Mouse (Mus musculus): ENCODE data around the gene AL732309.1.
"Not testable (repeated sequence)": the region's sequence is repeated elsewhere in the genome, so short reads cannot be mapped to it uniquely, and the experiment has no call there.

Gene AL732309.1

DNA sequence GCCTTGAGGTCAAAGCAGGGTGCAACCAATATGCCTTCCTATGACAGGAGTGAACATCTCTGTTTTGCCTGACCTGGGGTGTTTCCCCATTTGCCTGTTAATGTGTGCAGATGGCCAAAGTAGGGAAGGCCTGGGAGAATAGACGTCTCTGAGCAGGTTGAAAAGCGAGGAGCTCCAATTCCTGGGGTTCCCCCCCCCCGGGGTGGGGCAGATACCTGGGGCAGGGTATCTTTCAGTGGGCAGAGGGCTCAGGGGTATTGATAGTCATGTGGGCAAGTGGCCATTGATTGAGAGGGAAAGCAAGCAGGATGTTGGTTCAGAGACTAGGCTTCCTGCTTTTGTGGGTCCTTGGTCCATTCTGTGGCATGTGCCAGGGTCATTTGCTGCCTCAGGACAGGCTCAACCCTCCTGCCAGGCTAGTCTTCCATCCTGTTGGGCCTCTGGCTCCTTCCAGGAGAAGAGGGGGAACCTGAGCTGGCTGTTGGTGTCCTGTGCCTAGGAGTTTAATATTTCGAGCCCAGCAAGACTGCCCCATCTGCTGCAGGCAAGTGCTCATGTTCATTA lies 21.2 kb upstream of the AL732309.1 start:
- DNase-seq (ENCODE audit: low spot score in 2 of 2), result no peak

DNA sequence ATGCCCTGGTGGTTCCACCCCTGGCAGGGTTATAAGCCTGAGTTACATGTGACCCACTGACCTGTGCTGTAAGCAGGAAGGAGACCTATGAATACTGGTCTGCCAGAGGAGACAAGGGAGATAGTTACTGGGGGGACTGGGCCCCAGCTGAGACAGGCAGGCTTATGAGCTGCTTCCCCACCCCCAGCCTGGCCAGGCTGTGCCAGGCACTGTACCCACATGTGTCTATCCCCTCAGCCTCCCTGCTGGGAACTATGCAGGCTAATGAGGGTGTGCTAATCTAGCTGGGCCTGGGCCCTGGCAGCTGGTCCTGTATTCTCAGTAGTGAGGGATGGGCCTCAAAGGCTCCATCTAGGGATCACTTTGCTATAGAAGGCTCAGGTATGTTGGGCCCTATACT lies 20.6 kb upstream of the AL732309.1 start:
- no peak for DNase-seq (ENCODE audit: low spot score in 2 of 2)

DNA sequence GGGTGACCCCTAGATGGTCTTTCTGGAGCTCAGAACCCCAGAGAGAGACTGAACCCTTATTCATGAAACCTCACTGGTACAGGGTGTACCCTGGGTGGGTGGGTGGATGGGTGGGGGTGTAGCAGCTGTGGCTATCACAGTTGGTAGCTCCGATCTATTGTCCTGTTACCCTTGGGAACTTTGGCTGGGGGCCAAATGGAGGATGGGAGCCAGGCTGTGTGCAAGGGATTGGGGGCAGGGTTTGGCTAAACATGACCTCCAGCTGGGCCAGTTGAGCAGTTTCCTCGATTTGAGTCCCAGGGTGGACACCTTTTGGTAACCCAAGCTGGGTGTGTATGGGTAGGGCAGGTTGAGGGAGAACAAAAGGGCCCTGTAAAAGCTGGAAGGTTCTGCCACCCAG lies 20.1 kb upstream of the AL732309.1 start:
- DNase-seq (ENCODE audit: low spot score in 2 of 2), result peak in 1 of 2 experiments; percentile 76

DNA sequence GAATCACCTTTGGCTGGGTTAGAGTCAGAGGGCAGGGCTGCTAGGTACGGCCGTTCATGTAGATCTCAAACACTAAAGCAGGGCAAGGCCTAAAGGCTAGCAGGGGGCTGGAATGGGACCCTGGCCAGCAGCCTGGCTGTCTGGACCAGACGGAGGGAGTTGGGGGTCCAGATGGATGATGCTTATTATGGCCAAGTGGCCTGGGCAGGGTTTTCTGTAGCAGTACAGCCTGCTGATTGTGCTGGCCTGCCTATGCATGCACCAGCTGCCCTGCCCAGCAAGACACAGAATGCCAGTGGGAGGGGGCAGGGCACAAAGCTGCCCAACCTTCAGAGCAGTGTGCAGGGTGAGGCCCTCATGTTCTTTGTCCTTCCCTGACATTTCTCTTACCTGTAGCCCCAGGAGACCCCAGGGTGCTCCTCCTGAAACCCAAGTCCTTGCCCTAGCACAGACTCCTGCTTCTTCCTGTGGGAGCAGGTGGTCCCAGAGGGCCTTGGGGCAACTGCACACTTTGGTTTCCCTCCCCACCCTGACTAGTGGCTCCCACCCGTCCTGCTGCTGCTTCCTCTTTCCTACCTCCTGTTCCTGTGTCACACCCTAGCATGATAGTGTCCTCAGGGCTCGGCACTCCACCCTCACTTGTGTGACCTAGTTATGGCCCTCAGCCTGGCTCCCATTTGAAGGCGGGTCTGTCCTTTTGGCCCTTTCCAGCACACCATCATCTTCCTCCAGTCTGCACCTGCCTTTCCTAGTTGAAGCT lies 19.4 kb upstream of the AL732309.1 start:
- DNase-seq (ENCODE audit: low spot score in 2 of 2), result no peak

DNA sequence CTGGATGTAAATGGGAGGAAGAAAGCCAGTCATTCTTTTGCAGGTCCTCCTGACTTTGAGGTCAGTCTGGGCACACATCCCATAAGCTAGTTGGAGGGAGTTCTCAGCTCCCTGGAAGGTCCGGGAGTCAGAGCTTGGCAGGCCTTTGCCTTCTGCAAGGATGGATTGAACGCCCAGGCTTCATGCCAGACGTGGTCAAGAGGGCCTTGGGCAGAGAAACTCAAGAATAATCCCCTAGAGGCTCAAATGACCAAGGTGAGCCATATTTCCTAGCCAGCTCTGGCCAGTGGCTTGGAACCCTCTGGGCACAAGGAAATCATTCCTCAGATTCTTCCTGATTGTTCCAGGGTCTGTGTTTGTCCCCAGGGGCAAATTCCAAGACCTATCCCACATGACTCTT lies 18.2 kb upstream of the AL732309.1 start:
- no peak for DNase-seq (ENCODE audit: low spot score in 2 of 2)

DNA sequence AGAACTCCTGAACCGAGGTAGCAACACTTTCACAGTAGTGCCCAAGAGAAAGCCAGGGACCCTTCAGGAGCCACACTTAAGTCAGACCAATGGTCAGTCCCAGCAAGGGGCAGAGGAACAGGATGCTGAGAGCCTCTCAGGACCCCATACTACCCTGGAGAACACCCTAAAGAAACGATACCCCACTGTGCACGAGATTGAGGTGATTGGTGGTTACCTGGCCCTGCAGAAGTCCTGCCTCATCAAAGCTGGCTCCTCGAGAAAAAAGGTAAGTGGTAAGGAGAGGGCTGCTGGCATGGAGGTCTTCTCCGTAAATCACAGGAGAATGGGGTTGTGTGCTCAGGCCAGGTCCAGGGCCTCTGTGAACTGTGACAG lies 17.6 kb upstream of the AL732309.1 start:
- DNase-seq (ENCODE audit: low spot score in 2 of 2), result no peak

DNA sequence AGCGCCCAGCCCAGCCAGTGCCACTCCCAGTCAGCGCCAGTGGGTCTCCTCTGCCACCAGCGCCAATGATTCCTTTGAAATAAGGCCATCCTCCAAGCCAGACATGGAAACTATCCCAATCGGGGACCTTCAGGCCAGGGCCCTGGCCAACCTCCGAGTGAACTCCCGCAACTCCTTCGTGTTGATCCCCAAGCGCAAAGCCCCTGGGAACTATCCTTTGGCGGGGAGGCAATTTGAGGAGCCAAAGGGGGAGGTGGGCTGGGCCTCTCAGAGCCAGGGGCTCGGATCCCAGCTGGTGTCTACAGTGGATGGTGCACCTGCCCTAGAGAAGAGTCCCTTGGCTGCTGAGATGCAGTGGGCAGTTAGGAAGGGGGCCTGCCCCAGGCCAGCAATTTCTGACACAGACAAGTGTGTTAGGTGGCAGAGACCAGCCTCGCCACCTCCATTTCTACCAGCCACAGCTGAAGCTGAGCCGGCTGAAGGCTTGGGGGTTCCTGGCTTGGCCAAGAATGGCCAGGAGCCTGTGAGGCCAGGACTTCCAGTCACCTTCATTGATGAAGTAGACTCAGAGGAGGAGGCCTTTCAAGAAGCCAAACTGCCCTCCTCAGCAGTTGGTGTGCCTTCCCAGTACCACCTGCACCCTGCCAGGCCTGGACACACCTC lies 17.1 kb upstream of the AL732309.1 start:
- no peak for DNase-seq (ENCODE audit: low spot score in 2 of 2)

DNA sequence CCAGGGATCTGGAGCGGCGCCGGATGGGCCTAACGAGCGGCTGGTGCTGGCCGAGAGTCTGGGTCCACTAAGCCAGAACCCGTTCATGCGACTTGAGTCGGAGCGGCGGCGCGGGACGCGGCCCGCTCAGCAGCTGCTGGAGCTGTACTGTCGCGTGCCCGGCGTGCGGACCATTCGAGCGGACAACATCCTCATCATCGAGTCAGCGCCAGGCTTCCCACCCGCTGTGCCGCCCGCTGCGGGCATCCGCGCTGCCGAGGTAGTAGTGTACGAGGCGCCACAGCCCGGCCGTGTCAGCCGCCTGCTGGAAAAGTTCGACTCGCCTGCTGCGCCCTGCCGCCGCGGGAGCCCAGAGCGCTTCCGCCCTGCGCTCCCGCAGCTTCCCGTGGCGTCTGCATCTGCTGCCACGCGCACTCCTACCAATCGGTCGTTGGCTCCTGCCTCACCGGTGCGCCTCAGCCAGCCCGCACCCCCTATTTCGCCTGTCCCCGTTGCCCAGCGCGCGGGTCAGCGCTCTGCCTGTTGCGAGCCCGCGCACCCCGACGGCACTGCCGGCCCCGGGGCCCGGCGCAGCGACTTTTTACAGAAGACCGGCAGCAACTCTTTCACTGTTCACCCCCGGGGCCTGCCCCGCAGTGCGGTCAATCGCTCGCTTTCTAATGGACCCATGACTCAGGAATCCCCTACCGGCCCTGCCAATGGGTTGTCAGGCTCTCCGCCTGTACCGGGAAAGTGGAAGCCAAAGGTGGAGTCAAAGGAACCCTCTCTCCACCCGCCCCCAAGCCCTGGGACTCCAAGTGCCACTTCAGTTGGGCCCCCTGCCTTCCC lies 16.3 kb upstream of the AL732309.1 start:
- no peak for DNase-seq (ENCODE audit: low spot score in 2 of 2)

DNA sequence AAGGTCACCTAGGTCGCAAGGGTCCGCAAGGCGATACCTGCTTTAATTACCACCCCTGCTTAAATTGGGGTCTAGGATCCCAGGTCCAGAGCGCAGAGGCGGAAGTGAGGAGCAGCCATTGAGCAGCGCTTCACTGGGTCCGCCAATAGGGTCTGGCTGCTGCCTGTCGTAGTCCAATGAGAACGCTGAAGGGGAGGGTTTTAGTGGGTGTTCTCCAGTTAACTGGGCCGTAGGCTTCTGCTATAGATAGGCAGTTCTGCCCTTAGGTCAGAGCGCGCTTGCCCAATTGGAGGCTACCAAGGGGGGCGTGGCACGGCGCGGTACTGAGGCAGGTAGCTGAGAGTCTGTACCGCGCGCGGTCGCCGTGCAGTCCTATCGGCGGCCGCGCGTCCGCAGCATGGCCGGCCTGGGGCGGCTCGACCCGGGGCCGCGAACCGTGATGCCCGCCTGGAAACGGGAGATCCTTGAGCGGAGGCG lies 15.7 kb upstream of the AL732309.1 start, which contains the start of gene Tprn:
Tprn (plus strand) TSS at position 328 of the 477 bp plus-strand sequence.
- DNase-seq (ENCODE audit: low spot score in 2 of 2), result peak; percentile 97

DNA sequence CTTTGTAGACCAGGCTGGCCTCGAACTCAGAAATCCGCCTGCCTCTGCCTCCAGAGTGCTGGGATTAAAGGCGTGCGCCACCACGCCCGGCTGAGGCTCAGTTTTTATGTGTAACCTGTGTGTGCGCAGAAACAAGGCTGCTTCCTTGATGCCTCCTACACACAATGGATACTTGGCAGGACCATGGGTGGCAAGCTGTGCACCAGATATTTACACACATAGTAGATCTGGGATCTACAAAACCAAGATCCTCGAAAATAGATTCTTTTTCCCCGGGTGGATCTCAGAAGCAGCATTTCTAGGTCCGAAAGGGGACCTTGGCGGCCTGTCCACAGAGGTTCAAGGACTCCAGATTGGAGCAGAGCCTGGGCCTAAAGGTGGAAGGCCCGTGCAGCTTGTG lies 15.2 kb upstream of the AL732309.1 start:
- DNase-seq (ENCODE audit: low spot score in 2 of 2), result peak in 1 of 2 experiments; percentile 59

DNA sequence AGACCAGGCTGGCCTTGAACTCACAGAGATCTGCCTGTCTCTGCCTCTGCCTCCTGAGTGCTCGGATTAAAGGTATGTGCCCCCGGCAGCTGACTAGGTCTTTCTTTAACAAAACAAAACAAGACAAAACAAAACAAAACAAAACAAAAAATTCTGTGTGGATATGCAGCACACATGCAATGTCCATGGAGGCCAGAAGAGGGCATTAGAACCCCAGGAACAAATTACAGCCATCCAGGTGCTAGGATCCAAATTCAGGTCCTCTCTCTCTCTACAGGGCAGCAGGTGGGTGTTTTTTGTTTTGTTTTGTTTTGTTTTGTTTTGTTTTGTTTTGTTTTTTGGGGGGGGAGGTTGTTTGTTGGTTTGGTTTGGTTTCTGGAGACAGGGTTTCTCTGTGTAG lies 12.2 kb upstream of the AL732309.1 start:
- no peak for DNase-seq (ENCODE audit: low spot score in 2 of 2)

DNA sequence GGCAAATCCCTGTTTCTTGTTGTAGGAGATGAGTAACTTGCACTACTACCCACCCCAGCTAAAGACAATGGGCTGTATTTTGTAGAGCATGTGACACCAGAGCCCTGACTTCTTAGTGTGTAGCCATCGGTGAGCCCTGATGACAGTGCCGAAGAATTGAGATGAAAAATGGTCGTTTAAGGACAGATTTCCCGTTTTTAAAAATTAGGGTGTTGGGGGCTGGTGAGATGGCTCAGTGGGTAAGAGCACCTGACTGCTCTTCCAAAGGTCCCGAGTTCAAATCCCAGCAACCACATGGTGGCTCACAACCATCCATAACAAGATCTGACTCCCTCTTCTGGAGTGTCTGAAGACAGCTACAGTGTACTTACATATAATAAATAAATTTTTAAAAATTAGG lies 10.6 kb upstream of the AL732309.1 start:
- not testable (repeated sequence) for DNase-seq (ENCODE audit: low spot score in 2 of 2)

DNA sequence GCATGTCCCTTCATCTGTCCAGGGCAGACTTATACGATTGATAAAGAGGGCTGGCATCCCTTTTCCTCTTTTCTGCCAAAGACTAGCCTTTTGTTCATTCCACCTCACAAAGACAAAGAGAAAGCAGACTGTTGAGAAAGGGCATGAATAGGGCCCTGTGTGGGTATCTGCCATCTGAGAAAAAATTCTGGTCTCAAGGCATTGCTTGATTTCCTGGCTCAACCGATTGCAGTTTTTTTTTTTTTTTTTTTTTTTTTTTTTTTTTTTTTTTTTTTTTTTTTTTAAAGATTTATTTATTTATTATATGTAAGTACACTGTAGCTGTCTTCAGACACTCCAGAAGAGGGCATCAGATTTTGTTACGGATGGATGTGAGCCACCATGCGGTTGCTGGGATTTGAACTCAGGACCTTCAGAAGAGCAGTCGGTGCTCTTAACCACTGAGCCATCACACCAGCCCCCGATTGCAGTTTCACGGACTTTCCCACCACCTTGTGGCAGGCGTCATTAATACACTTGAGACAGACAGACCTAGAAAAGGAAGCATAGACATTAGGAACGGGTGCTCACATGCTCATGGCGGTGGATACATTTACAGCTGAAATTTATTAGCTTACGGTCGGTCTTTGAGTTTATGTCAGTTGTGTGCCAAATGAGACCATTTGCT lies 9.9 kb upstream of the AL732309.1 start:
- not testable (repeated sequence) for DNase-seq (ENCODE audit: low spot score in 2 of 2)

DNA sequence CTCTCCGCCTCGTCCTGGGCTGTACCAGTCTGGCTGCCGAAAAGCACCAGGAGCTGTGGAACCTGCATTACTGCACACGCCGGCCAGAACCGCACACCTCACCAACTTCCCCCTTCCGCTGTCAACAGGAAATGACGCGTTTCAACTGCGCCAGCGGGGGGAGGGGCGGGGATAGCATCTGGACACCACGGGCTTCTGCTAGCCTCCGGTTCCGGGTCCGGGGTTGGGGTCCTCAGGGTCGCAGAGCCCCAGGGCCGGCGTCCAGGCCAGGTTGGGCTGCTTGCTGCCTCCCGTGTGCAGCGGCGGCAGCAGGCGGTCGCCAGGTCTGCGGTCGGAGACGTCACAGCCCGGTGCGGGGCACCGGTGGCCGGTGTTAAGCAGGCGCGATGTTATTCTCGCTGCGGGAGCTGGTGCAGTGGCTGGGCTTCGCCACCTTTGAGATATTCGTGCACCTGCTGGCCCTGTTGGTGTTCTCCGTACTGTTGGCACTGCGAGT lies 8.7 kb upstream of the AL732309.1 start, which contains the start of gene Tmem203:
Tmem203 (plus strand) TSS at position 156 of the 496 bp plus-strand sequence.
- DNase-seq (ENCODE audit: low spot score in 2 of 2), result peak in 1 of 2 experiments; percentile 81

DNA sequence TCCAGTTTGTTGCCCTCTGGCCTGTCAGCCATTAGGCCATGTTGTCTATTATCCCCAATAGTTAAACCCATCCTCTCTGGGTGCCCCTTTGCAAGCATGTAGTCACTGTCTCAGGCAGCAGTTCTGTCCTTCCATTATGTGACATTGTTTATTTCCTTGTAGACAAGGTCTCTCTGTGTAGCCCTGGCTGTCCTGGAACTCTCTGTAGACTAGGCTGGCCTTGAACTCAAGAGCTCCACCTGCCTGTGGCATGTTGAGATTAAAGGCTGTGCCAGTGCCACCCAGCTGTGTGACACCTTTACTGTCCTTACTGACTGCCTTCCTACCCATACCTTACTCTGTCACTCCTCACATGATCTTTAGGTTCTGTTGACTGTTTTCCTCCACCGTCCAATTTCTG lies 5.7 kb upstream of the AL732309.1 start:
- no peak for DNase-seq (ENCODE audit: low spot score in 2 of 2)

DNA sequence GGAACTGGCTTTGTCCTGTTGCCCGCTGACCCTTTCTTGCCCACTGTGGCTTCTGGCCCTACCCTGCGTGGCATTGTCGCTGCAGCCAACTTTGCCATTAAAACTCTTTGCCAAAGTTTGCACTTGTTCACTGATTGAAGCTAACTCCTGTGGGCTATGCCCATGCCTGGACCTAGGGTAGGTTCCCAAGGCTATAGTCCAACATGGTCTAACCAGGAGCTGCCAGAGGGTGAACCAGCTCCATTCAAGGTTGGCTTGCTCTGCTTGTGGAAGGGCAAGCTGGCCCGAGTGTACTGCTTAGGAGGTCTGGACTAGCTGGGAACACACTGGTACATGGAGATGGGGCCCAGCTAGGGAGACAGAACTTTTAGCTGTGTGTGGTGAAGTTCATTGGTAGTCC lies 2.5 kb downstream of the AL732309.1 start:
- DNase-seq (ENCODE audit: low spot score in 2 of 2), result no peak

DNA sequence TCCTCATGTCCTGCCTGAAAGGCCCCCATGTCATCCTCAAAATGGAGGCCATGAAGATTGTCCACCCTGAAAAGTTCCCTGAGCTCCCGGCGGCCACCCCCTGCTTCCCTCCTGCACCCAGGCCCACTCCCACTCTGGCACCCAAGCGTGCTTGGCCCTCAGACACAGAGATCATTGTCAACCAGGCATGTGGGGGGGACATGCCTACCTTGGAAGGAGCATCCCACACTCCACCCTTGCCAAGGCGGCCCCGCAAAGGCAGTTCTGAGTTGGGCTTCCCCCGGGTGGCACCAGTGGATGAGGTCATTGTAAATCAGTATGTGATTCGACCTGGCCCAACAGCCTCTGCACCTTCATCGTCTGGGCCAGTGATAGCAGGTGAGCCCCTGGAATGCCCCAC lies 3.3 kb downstream of the AL732309.1 start:
- no peak for DNase-seq (ENCODE audit: low spot score in 2 of 2)

DNA sequence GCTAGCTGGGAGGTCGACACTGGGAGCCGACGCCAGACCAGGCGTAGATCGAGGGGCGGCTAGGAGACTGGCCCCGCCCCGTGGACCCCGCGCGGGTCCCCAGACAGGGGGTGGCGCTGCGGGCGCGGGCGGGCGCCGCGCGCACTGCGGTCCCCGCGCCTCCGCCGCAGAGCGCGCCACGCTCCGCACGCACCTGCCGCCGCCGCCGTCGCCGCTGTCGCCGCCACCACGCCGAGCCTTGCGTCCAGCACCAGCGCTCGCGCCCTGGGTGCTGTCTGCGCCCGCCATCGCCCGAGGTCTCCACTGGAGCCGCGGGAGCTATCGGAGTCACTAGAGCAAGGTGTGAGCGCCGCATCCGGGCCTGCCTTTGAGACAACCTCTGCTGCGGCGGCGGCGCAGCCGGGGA lies 4.6 kb downstream of the AL732309.1 start, which contains the start of the genes Rnf208 and Cysrt1:
Rnf208 (plus strand) TSS at position 155 of the 406 bp plus-strand sequence.
Cysrt1 (minus strand) TSS at position 352 of the 406 bp plus-strand sequence.
- DNase-seq (ENCODE audit: low spot score in 2 of 2), result no peak

DNA sequence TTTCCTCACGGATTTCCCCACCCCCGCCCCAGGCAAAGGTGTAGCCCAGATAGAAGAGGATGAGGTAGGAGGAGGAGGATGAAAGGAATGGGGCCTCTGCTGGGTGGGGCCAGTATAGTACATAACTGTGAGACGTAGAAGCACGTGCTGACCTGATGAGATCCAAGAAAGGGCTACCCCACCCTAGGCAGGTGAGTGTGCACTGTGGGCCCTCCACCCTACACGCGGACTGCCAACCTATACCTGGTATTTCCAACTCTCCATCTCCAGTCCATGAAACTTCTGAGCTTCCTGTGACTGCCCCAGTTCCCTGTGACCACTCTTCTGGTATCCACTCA lies 5.3 kb downstream of the AL732309.1 start:
- no peak for DNase-seq (ENCODE audit: low spot score in 2 of 2)

DNA sequence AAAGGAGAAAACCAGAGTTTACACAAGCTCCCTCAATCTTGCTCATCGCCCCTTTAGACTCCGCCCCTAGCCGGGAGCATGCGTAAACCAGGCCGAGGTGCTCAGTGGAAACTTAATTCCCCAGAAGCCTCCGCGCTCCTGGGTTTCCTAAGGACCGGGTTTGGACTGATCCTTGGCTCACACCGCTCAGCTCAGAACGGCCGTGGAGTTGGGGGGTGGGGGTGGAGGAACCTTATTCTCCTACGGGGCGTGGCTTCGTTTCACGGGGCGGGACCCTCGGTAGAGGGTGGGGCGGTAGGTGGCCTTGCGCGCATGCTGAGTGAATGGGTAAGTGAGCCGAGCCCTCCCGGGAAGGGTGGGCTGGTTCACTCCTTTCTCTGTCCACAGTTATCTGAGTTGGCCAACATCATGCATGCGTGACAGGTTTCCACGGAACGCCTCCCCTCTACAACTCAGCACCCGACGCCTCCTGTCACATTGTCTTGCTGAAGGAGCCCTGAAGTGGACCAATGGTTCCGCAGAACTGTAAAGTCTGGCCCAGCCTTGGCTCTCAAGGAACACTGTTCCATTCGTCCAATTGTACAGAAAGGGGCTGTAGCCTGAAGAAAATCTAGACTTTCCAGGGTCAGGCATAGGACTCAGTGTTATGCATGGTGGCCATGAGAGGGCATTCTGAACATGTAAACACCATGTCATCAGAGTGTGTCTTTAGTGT lies 5.8 kb downstream of the AL732309.1 start:
- DNase-seq (ENCODE audit: low spot score in 2 of 2), result peak in 1 of 2 experiments; percentile 77

All from left cerebral cortex, adult 9 months (tissue).